Mouse (Mus musculus) cortical plate, adult 2 months (tissue): ENCODE results near the gene Adipoq. TPM values are rescaled to one million over a fixed set of nuclear protein-coding genes. Genes with fewer than 3 reads are reported as not detected.
"Not testable (repeated sequence)": the region's sequence is repeated elsewhere in the genome, so short reads cannot be mapped to it uniquely, and the experiment has no call there.

Experiments
- H3K27ac ChIP-seq: fragments of 200-500 bp; 2 replicates; pipeline ENCODE4 v1.5.1; 2012; ENCODE audit warnings: low read length, control low read depth, inconsistent platforms; ENCODE audit not compliant: insufficient read depth
- H3K4me1 ChIP-seq: fragments of 200-500 bp; 2 replicates; pipeline ENCODE4 v1.6.1; 2011; ENCODE audit warnings: low read length; ENCODE audit not compliant: control insufficient read depth, insufficient read depth
- H3K4me3 ChIP-seq: fragments of 200-500 bp; 2 replicates; pipeline ENCODE4 v1.5.1; 2011; ENCODE audit warnings: mild to moderate bottlenecking, low read length, control low read depth; ENCODE audit not compliant: insufficient read depth
- CTCF ChIP-seq: fragments of 200-500 bp; IDR thresholded peaks from 2 replicates; pipeline ENCODE4 v1.5.1; 2011; ENCODE audit warnings: mild to moderate bottlenecking, control low read depth, low read length; ENCODE audit not compliant: insufficient read depth; ENCODE audit errors: extremely low read depth
- POLR2A ChIP-seq: fragments of 200-500 bp; IDR thresholded peaks from 2 replicates; pipeline ENCODE4 v1.6.1; 2011; ENCODE audit warnings: mild to moderate bottlenecking, low read length, control low read depth; ENCODE audit not compliant: insufficient read depth; ENCODE audit errors: extremely low read depth
- polyA plus RNA-seq: library from polyadenylated mRNA; depleted of rRNA; stranded (reverse); fragments of >200 nt; gene quantifications from 2 replicates; pipeline ENCODE4 v1.2.3, GENCODE M21; 2012; rRNA removed

Adipoq gene
- polyA plus RNA-seq = 0.15 TPM in 1 of 2 replicates, not detected in the other

DNA sequence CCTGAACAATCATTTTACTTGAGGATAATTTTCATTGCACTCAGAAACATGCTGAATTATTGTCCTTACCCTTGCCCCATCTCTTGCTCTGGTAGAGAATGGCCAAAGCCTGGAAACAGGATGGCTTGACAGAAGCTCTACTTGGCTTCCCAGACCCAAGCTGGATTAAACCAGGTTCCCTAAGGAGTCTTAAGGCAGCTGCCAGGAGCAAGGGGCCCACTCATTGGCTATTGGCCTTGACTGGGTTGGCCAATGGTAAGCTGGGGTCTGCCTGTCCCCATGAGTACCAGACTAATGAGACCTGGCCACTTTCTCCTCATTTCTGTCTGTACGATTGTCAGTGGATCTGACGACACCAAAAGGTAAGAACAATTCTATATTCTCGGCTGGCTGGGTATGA, at the start of gene Adipoq:
Gene Adipoq, plus strand, starts transcription at position 257 of the 400 bp plus-strand sequence.
- Histone ChIP-seq H3K4me1 (no peaks in the 10 kb centered on the region), H3K4me3 (no peak within 1 kb of the TSS), H3K27ac (no peak within 1 kb of the TSS)
- TF ChIP-seq POLR2A (no peak), CTCF (no peak)

DNA sequence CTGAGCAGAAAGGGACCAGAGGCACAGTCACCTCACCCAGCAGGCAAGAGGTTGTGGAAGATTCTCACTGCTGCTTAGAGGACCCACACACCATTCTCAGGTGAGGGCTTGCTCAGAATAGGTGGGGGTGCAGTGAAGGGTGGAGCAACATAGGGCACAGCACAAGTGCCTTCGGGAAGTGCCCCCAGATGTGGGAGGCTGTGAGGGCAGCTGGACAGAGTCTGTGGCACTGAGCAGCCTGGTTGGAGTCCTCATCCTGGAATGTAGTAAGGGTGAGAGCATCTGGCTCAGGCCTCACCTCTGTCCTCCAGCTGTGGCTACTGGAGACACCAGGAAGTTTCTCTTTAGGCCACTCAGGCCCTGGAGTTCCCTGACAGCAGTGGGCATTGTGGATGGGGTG, 49.5 kb upstream of the Adipoq start:
- H3K4me1 ChIP-seq, H3K27ac ChIP-seq, H3K4me3 ChIP-seq: not testable (repeated sequence)

DNA sequence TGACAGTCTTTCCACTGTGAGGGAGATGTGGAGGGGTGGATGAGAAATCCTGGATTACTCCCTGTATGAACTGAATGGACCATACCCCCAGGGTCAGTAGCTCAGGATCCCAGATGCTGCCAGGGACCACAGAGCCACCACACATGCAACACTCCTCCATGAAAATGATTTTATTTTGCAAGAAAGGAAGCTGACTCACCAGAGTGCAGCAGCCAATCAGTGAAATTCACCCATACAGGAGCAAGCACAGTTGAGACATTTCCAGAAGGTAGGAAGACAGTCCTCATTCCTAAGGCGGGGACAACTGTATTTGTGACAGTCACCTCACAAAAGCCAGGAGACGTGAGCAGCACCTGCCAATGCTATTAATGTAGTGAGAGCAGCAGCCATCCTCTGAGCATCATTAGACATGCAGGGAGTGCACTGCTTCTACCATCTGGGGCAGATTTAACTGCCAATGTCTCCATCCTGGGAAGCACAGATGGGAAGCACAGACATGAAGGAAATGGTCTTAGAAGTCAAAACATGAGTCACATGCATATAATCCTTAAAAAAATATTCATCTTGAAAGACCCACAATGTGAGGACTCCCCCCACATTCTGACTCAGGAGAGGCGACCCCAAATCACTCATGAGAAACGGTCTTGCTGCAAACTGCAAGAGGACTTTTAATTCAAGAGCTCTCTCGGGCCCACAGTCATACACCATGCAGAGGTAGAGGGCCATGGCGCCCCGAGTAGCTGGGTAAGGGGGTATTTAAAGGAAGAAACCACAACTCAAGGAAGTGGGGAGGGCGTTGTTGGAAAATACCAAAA, 48.8 kb upstream of the Adipoq start:
- not testable (repeated sequence) for H3K4me1 ChIP-seq, H3K4me3 ChIP-seq
- H3K27ac ChIP-seq = 0 out of 2 replicates have a peak overlapping the region, but pooled peaks have one; percentile 53

DNA sequence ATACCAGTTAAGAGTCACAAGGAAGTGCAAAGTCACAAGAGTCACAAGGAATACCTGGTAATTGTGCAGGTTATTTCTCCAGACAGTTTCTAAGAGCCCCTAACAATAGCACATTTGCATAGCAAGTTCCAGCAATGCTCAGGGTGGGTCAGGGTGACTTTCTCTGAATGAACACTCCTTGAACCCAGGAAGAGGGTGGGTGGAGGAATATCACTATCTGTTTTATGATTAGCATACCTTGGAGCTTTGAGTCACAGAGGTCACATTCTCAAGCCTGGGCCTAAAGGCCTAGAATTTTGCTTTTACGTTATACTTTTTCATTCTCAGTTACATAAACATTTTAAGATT, 48.3 kb upstream of the Adipoq start:
- not testable (repeated sequence) for H3K27ac ChIP-seq, H3K4me1 ChIP-seq, H3K4me3 ChIP-seq

DNA sequence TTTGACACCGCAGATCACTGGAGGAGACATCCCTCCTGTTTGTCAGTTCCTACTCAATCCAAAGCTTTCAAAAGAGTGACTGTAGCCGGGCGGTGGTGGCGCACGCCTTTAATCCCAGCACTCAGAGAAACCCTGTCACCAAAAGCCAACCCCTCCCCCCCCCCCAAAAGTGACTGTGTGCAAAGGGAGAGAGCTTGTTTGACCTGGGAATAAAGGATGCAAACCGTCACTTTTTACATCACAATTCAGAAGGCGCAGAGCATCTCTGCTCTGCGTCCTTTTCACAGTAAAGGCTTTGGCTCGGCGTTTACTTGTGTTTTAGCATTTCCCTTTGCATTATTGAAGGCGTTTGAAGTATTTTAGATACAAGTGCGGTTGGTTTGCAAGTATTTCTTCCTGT, 46.7 kb upstream of the Adipoq start:
- Histone ChIP-seq H3K27ac (no peak overlapping the region), H3K4me3 (peak overlapping the region; percentile 12; the same call in 1 of the 2 replicates), H3K4me1 (peaks cover 2% of the 10 kb centered on the region; the same call in 1 of the 2 replicates)
- TF ChIP-seq CTCF = no peak
- no peak for TF ChIP-seq POLR2A

DNA sequence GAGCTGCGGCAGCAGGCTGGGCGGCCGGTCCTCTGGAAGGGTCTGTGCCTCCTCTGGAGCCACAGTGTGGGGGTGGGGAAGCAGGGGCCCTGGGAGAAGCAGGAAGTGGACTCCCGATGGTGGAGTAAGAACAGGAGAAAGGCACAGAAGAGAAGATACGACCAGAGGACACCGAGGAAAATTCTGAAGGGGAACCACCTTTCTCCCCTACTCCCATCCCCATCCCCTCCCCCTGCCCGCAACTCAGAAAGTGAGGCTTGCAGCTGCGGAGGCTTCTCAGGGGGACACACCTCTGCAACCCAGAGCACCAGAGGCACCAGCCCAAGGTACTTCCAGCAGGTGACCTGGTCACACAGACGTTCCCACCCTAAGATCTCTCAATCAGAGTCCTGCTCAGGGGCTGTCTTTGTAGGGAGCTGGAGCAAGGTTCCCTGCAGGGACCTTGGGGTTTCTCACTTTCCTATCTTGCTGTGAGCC, 46.2 kb upstream of the Adipoq start:
- Histone ChIP-seq H3K27ac (no peak overlapping the region), H3K4me1 (peaks cover 2% of the 10 kb centered on the region; the same call in 1 of the 2 replicates), H3K4me3 (peak overlapping the region; percentile 12; the same call in 1 of the 2 replicates)
- TF ChIP-seq POLR2A (no peak), CTCF (no peak)

DNA sequence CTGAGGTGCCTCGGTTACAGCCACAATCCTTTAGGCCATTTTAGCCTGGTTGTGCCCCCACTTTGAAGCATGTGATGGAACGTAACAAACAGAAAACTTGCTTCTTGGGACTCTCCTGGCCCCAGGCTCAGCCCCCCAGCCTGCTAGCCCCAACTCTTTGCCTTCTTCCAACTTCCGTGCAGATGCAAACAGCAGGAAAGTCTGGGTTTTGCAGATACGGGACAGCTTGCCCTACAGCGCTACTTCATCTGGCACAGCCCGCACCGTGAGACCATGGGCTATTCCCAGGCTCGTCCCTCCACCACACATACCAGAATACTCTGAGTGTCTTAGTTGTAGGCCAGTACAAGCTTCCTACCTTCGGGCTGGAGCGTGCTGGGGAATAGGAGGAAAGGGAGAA, 45.7 kb upstream of the Adipoq start:
- H3K27ac ChIP-seq = no peak overlapping the region
- TF ChIP-seq CTCF (no peak), POLR2A (no peak)
- H3K4me3 ChIP-seq = no peak overlapping the region
- H3K4me1 ChIP-seq = peaks cover 2% of the 10 kb centered on the region; the same call in 1 of the 2 replicates

DNA sequence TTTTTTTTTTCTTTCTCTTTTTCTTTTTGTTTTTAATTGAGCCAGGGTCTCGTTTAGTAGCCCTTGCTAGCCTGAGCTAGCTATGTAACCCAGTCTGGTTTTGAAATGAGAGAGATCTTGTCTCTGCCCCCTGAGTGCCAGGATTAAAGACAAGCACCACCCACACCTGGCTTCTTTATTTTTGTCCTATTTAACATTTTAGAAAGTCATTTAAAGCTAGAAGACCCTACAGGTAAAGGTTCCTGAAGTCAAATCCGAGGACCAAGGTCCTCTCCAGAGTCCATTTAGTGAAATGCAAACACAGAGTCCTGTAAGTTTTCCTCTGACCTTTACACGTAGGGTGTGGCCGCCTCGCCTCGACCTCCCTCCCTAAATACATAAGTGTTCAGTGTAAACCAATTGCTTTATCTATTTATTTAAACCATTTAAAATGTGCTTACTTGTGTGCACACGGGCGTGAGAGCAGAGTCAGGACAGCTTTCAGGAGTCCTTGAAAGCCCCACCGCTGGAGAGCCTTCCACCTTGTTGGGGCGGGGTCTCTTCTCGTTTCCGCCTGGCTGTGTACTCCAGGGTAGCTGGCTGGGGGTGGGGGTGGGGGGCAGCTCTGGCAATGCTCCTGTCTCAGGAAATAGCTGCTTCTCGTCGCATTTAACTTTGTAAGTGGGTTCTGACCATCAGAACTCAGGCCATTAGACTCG, 43.8 kb upstream of the Adipoq start:
- TF ChIP-seq CTCF = no peak
- no peak for TF ChIP-seq POLR2A

DNA sequence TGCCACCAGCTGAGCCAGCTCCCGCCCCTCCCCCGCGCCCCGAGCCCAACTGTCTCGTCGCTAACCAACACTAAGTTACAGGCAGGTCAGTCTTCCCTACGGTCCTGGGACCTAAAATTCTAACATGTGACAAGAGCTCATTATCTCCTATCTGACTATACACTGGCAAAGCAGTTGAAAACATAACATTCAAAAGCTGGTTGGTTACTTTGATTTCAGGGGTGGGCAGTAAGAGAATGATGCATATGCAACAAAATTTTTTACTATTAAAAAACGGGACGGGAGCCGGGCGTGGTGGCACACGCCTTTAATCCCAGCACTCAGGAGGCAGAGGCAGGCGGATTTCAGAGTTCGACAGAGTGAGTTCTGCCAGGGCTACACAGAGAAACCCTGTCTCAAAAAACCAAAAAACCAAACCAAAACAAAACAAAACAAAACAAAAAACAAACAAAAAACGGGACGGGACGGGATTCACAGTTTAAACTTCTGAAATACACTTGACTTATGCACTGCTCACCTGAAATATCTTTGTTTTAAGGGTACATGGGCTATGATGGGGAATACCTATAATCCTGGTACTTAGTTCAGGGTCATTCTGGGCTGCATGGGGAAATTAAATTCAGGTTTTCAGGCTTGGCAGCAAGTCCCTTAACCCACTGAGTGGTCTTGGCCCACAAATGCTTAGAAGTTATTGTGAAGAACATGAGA, 43.1 kb upstream of the Adipoq start:
- Histone ChIP-seq H3K4me1 (no peaks in the 10 kb centered on the region), H3K27ac (no peak overlapping the region), H3K4me3 (no peak overlapping the region)
- TF ChIP-seq CTCF = no peak
- TF ChIP-seq POLR2A = no peak

More for the DNA sequence above, 43.8 kb upstream of the Adipoq start:
- Histone ChIP-seq H3K4me1 (0 out of 2 replicates have a peak, but pooled peaks cover under 1% of the 10 kb centered on the region), H3K4me3 (no peak overlapping the region), H3K27ac (no peak overlapping the region)

DNA sequence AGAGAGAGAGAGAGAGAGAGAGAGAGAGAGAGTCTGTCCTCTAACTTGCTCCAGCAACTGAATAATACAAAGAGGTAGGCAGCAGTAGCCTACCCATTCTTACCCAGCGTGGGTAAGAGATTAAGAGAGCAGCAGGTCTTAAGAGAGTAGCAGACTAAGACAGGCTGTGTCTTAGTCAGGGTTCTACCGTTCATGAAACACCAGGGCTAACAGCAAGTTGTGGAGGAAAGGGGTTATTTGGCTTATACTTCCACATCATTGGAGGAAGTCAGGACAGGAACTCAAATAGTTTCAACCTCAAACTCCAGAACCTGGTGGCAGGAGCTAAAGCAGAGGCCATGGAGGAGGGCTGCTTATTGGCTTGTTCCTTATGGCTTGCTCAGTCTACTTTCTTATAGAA, 42.5 kb upstream of the Adipoq start:
- H3K4me1 ChIP-seq = no peaks in the 10 kb centered on the region
- TF ChIP-seq POLR2A (no peak), CTCF (no peak)
- no peak overlapping the region for H3K27ac ChIP-seq
- no peak overlapping the region for H3K4me3 ChIP-seq
